Mouse (Mus musculus) kidney, embryonic 14.5 days (tissue): ENCODE data around the gene Atp11a. TPM values are rescaled to one million over a fixed set of nuclear protein-coding genes. Genes with fewer than 3 reads are reported as not detected.

Source experiments
- ATAC-seq: fragments of 200-750 bp; cut with Nextera tagmentation; 2 replicates; pipeline ENCODE4 v1.8.0; 2017; ENCODE audit warnings: moderate number of reproducible peaks, mild to moderate bottlenecking, moderate TSS enrichment, moderate library complexity; ENCODE audit not compliant: low FRiP score, low TSS enrichment
- H3K27ac ChIP-seq: fragments of 300-500 bp; sonication (generic); 2 replicates; pipeline ENCODE4 v1.5.1; 2014; ENCODE audit warnings: low read depth, mild to moderate bottlenecking, low read length, moderate library complexity, mixed read lengths
- H3K27me3 ChIP-seq: fragments of 300-500 bp; sonication (generic); 2 replicates; pipeline ENCODE4 v1.6.1; 2014; ENCODE audit warnings: mild to moderate bottlenecking, low read length; ENCODE audit not compliant: control insufficient read depth, insufficient read depth
- H3K36me3 ChIP-seq: fragments of 300-500 bp; sonication (generic); 2 replicates; pipeline ENCODE4 v1.6.1; 2014; ENCODE audit warnings: low read length, mixed read lengths; ENCODE audit not compliant: control insufficient read depth, insufficient read depth
- H3K4me1 ChIP-seq: fragments of 300-500 bp; sonication (generic); 2 replicates; pipeline ENCODE4 v1.6.1; 2014; ENCODE audit warnings: low read length, mixed read lengths; ENCODE audit not compliant: control insufficient read depth, insufficient read depth
- H3K4me2 ChIP-seq: fragments of 300-500 bp; sonication (generic); replicated peaks from 2 replicates; pipeline ENCODE4 v1.6.1; 2014; ENCODE audit warnings: low read depth, mild to moderate bottlenecking, low read length
- H3K4me3 ChIP-seq: fragments of 300-500 bp; sonication (generic); 2 replicates; pipeline ENCODE4 v1.5.1; 2014; ENCODE audit warnings: mild to moderate bottlenecking, low read length
- H3K9ac ChIP-seq: fragments of 300-500 bp; sonication (generic); 2 replicates; pipeline ENCODE4 v1.6.1; 2014; ENCODE audit warnings: low read depth, mild to moderate bottlenecking, low read length, moderate library complexity
- H3K9me3 ChIP-seq: fragments of 300-500 bp; sonication (generic); 2 replicates; pipeline ENCODE4 v1.6.1; 2016; ENCODE audit warnings: low read length; ENCODE audit not compliant: control insufficient read depth
- WGBS: fragments of 180-500 bp; shearing (Covaris S2); extraction: QIAGEN DNeasy Blood & Tissue Kit; methylation state at CpG from one replicate; pipeline ENCODE4 v1.1.7; 2014; 5-methylcytosine and 5-hydroxymethylcytosine counted together
- polyA plus RNA-seq: library from polyadenylated mRNA; unstranded; fragments of >200 nt; fragmentation: Nextera tagmentation; extraction: Ambion mirVana; gene quantifications from 2 replicates; pipeline ENCODE4 v1.2.1, GENCODE M21; 2014

Gene Atp11a
- polyA plus RNA-seq, 1 experiment from 2014 or later: 18.5 TPM

DNA sequence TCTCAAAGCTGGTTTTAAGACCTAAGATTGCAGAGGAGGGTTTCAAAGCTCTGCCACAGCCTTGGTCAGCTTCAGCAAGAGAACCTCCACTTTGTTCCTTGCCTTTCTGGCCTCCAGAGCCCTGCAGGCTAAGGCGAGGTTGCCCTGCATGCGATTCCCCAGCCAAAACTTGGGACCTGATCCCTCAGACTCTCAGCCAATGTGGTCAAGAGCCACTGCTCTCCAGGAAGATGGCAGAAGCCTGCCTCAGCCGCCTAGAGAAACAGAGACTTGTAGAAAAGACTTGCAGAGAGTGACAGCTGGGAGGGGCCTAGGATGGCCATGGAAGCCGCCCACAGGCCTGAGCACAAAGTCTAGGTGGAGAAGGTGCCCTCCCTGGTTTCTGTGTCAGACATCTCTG lies 118.2 kb downstream of the Atp11a start:
- 73% methylated on average over 4 of the region's 4 CpGs for WGBS
- Histone ChIP-seq H3K27me3 (no peaks in the 10 kb centered on the region), H3K9ac (no peak overlapping the region), H3K4me1 (peaks cover 32% of the 10 kb centered on the region), H3K4me2 (no peak overlapping the region), H3K36me3 (no peaks in the 10 kb centered on the region), H3K27ac (no peak overlapping the region), H3K9me3 (no peaks in the 10 kb centered on the region), H3K4me3 (no peak overlapping the region)
- no peak for ATAC-seq

GRCm38 (mm10) chr8:12877126-12877525 lies 120.3 kb downstream of the Atp11a start:
- H3K9me3 ChIP-seq: no peaks in the 10 kb centered on the region
- no peak overlapping the region for H3K9ac ChIP-seq
- ATAC-seq: no peak
- peaks cover 32% of the 10 kb centered on the region for H3K4me1 ChIP-seq
- no peaks in the 10 kb centered on the region for H3K36me3 ChIP-seq
- no peak overlapping the region for H3K4me2 ChIP-seq
- no peaks in the 10 kb centered on the region for H3K27me3 ChIP-seq
- 58% methylated on average over 6 of the region's 6 CpGs for WGBS
- H3K4me3 ChIP-seq: no peak overlapping the region
- H3K27ac ChIP-seq: no peak overlapping the region

- no peak for ATAC-seq
- Histone ChIP-seq H3K4me3 (no peak overlapping the region), H3K4me2 (no peak overlapping the region), H3K27me3 (no peaks in the 10 kb centered on the region), H3K27ac (no peak overlapping the region), H3K9ac (no peak overlapping the region), H3K36me3 (no peaks in the 10 kb centered on the region), H3K9me3 (no peaks in the 10 kb centered on the region), H3K4me1 (peaks cover 22% of the 10 kb centered on the region)
- WGBS: 87% methylated on average over 6 of the region's 6 CpGs
Measured at GRCm38 (mm10) chr8:12880163-12880562, 123.3 kb downstream of the Atp11a start.

GRCm38 (mm10) chr8:12883051-12884004 lies 126.5 kb downstream of the Atp11a start:
- no peak overlapping the region for H3K27ac ChIP-seq
- no peak for ATAC-seq
- no peak overlapping the region for H3K9ac ChIP-seq
- no peak overlapping the region for H3K4me3 ChIP-seq
- WGBS: 81% methylated on average over 21 of the region's 21 CpGs
- no peaks in the 10 kb centered on the region for H3K4me1 ChIP-seq
- H3K9me3 ChIP-seq: no peaks in the 10 kb centered on the region
- no peaks in the 10 kb centered on the region for H3K36me3 ChIP-seq
- H3K27me3 ChIP-seq: no peaks in the 10 kb centered on the region
- no peak overlapping the region for H3K4me2 ChIP-seq

DNA sequence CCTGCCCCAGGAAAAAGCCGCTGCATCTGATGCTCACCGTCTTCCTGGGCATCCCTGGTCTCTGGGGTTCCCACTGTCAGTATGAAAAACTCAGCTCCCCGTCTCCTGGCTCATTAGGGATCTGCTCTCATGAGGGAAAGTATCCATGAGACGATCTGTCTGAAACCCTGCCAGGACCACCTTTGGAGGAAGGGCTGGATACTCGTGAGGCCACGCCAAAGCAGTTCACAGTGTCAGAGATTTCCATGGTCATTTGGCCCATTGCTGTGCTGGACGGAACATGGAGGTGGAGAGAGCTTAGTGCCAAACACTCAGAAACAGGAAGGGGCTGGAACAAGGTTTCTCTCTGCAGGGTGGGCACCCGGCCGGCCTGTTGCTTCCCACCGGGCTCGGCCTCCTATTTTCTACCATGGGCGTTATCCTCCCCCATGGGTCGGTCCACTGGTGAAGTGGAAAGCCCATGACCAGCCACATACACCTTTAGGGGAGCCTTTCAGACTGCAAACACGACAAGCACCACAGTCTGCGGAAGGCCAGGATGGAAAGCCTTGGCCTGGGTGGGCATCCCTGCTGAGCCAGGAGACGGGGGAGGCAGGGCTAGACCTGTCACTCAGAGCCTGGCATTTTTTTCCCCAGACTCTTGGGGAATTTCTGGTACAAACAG lies 131.1 kb downstream of the Atp11a start:
- Histone ChIP-seq H3K27me3 (no peaks in the 10 kb centered on the region), H3K36me3 (no peaks in the 10 kb centered on the region), H3K9me3 (no peaks in the 10 kb centered on the region), H3K9ac (no peak overlapping the region), H3K4me1 (no peaks in the 10 kb centered on the region), H3K4me3 (no peak overlapping the region), H3K27ac (no peak overlapping the region), H3K4me2 (no peak overlapping the region)
- no peak for ATAC-seq
- 84% methylated on average over 16 of the region's 16 CpGs for WGBS

DNA sequence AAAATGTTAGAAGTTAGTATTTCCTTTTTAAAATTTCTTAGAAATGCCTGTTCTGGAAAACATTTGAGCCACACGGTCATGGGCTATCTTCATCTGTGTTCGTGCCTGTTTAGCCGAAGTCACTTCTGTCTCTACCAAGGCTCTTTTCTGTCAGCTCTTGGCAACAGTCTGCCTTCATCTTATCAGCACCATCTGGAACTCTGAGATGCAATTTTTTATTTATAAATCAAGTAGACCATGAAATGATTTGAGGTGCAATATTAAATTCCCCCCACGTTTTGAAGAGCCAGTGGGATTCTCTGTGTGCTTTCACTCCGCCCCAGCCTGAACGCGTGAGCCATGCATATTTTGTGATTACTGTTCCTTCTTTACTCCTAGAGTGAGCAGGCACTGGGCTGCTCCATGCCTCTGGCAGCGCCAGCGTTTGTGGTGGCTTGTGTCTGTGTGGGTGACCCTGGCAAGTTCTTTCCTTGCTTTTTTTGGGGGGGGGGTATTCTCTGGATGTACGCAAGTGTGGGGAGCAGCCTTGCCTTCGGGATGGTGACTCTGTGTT lies 132.3 kb downstream of the Atp11a start:
- H3K9me3 ChIP-seq: no peaks in the 10 kb centered on the region
- H3K27me3 ChIP-seq: no peaks in the 10 kb centered on the region
- H3K27ac ChIP-seq: no peak overlapping the region
- WGBS: 90% methylated on average over 11 of the region's 11 CpGs
- no peak overlapping the region for H3K9ac ChIP-seq
- H3K4me3 ChIP-seq: no peak overlapping the region
- no peaks in the 10 kb centered on the region for H3K36me3 ChIP-seq
- no peak for ATAC-seq
- no peaks in the 10 kb centered on the region for H3K4me1 ChIP-seq
- H3K4me2 ChIP-seq: no peak overlapping the region

GRCm38 (mm10) chr8:12892882-12893446 lies 136.2 kb downstream of the Atp11a start:
- no peak overlapping the region for H3K9ac ChIP-seq
- no peak overlapping the region for H3K27ac ChIP-seq
- H3K4me1 ChIP-seq: peaks cover 9% of the 10 kb centered on the region; the same call in 1 of the 2 replicates
- no peaks in the 10 kb centered on the region for H3K27me3 ChIP-seq
- no peaks in the 10 kb centered on the region for H3K36me3 ChIP-seq
- H3K9me3 ChIP-seq: no peaks in the 10 kb centered on the region
- no peak overlapping the region for H3K4me3 ChIP-seq
- ATAC-seq: no peak
- no peak overlapping the region for H3K4me2 ChIP-seq
- WGBS: 87% methylated on average over 5 of the region's 5 CpGs

GRCm38 (mm10) chr8:12893797-12894578 lies 137.2 kb downstream of the Atp11a start:
- H3K9ac ChIP-seq: no peak overlapping the region
- no peak overlapping the region for H3K4me2 ChIP-seq
- 85% methylated on average over 12 of the region's 12 CpGs for WGBS
- H3K27ac ChIP-seq: no peak overlapping the region
- H3K4me1 ChIP-seq: peaks cover 18% of the 10 kb centered on the region
- no peaks in the 10 kb centered on the region for H3K36me3 ChIP-seq
- no peaks in the 10 kb centered on the region for H3K27me3 ChIP-seq
- no peaks in the 10 kb centered on the region for H3K9me3 ChIP-seq
- no peak for ATAC-seq
- H3K4me3 ChIP-seq: no peak overlapping the region
